Mouse (Mus musculus): ENCODE results near the gene Kdelr2.

DNA sequence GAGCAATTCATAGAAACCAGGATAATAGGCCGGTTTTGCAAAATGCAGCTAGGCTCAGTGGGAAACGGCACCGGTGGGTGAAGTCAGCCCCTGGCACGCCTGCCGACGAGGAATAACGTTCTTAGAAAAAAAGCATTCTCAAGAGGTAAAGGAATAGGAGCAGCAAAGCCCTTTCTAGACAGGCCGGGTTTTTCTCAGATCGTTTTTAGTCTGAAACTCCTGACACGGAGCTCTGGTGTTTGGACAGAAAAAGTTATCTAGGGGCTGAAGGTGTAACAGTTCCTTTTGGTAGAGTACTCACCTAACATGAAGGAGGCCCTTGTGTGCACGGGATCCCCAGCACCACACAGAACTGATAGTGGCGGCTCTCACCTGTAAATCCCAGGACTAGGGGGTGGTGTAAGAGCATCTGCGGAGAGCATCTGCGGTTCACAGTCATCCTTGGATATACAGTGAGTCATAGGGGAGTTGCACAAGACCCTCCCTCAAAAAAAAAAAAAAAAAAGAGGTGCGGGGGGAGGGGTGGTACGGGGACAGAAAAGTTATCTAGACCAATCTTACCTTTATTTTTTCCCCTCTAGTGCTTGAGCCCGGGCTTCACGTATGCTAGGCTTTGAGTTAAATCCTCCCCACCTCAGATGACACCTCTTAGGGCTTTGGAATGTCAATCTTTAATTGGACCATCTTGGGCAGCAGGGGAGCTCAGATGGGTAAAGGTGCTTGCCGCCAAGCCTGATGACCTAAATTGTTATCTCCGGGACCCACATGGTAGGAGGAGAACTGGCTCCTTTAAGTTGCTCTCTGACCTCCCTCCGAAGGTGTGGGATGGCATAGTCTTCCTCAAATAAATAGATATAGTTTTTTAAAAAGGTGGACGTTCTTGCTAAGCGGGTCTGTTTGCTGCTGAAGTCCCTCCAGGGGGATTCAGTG, 61.8 kb downstream of the Kdelr2 start:
- TF ChIP-seq CTCF (IDR thresholded peaks at IDR 0.05; ENCODE audit: low read depth, low read length): no peak
- no peak for TF ChIP-seq POLR2A (IDR thresholded peaks at IDR 0.05; ENCODE audit: extremely low read depth, insufficient read depth, low read length)
